ENCODE assay signal across 8 mouse cellular contexts in the genomic region with DNA sequence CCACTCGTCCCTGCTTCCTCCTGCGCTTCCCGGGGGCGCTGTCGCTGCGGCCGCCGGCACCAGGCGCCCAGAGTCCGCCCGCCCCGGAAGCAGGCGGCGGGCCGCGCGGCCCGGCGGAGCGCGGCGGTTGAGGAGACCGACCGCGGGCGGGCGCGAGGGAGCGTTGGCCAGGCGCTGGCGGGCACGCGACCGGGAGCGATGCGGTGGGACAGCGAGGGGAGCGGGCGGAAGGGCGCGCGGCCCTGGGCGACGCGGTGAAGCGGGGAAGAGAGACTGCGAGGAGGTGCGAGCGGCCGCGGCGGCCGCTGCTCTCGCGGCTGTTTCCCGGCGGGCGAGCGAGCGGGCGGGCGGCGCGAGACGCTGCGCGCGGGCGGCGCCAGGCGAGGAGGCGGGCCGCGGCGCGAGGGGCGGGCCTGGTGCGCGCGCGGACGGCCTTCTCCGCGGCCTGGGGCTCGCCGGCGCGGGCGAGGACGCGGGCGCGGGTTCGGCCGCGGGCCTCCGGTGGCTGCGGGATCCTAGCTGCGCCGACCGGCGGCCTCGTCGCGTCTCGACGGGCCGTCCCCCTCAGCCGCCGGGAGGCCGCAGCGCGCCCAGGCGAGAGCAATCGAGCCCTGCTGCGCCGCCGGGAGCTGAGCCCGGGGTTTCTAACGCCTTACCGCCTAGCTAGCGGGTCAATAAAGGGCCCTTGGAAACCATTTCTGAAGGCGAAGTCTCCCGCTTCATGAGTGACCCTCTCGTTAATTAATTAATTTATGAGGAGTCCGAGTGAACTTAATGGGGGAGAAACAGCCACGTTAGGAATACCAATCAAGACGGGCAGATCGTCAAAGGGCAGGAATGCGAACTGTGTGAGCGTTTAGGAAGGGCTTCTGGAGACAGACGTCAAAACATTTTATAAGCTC. TPM values are rescaled to one million over a fixed set of nuclear protein-coding genes. Genes with fewer than 3 reads are reported as not detected.
A peak's percentile ranks its signal among the peaks of the same experiment; 100 is the strongest.
DNase-seq lines count a peak whose midpoint lies in the region; ATAC-seq lines count a peak whose summit lies in the region.

A gene (minus strand): TSS at position 326 of the 902 bp plus-strand sequence.

- H3K9me3 ChIP-seq in forebrain, embryonic 11.5 days (ENCODE audit: control insufficient read depth, low read length): no peaks in the 10 kb centered on the region
- no peaks in the 10 kb centered on the region for H3K9me3 ChIP-seq in heart, embryonic 15.5 days (replicated peaks)
- no peaks in the 10 kb centered on the region for H3K9me3 ChIP-seq in liver, embryonic 12.5 days (replicated peaks)
- no peaks in the 10 kb centered on the region for H3K9me3 ChIP-seq in stomach, embryonic 14.5 days (ENCODE audit: control insufficient read depth, low read depth, low read length)

- peak; percentile 75 for ATAC-seq in CD4-positive, CD25-positive, alpha-beta regulatory T cell, adult 4 months
- peak; percentile 88 for ATAC-seq in forebrain, embryonic 11.5 days (replicated peaks; ENCODE audit: low FRiP score)
- ATAC-seq in heart, embryonic 15.5 days (replicated peaks; ENCODE audit: insufficient number of reproducible peaks, insufficient read depth, low FRiP score, low read depth): peak; percentile 93
- peak; percentile 90 for ATAC-seq in liver, embryonic 12.5 days
- peak; percentile 90 for ATAC-seq in stomach, embryonic 14.5 days (ENCODE audit: insufficient number of reproducible peaks, insufficient read depth, low FRiP score, low read depth)

- H3K4me3 ChIP-seq in forebrain, embryonic 11.5 days (ENCODE audit: low read depth, low read length): peak within 1 kb of the TSS; percentile 98
- H3K4me3 ChIP-seq in heart, embryonic 15.5 days: peak within 1 kb of the TSS; percentile 99
- peak within 1 kb of the TSS; percentile 96 for H3K4me3 ChIP-seq in liver, embryonic 12.5 days
- H3K4me3 ChIP-seq in stomach, embryonic 14.5 days (ENCODE audit: low read depth, low read length): peak within 1 kb of the TSS; percentile 86

- H3K9ac ChIP-seq in forebrain, embryonic 11.5 days (ENCODE audit: low read length): peak within 1 kb of the TSS; percentile 98
- peak within 1 kb of the TSS; percentile 97 for H3K9ac ChIP-seq in heart, embryonic 15.5 days
- peak within 1 kb of the TSS; percentile 99 for H3K9ac ChIP-seq in liver, embryonic 12.5 days
- H3K9ac ChIP-seq in stomach, embryonic 14.5 days (replicated peaks; ENCODE audit: low read depth, low read length): peak within 1 kb of the TSS; percentile 98

- no peaks in the 10 kb centered on the region for H3K36me3 ChIP-seq in forebrain, embryonic 11.5 days (ENCODE audit: control insufficient read depth, insufficient read depth, low read length)
- H3K36me3 ChIP-seq in heart, embryonic 15.5 days: no peaks in the 10 kb centered on the region
- no peaks in the 10 kb centered on the region for H3K36me3 ChIP-seq in liver, embryonic 12.5 days
- H3K36me3 ChIP-seq in stomach, embryonic 14.5 days (ENCODE audit: control insufficient read depth, insufficient read depth, low read length): no peaks in the 10 kb centered on the region

- no peaks in the 10 kb centered on the region for H3K27me3 ChIP-seq in forebrain, embryonic 11.5 days (ENCODE audit: control insufficient read depth, insufficient read depth, low read length)
- H3K27me3 ChIP-seq in heart, embryonic 15.5 days: no peaks in the 10 kb centered on the region
- H3K27me3 ChIP-seq in liver, embryonic 12.5 days (replicated peaks): no peaks in the 10 kb centered on the region
- H3K27me3 ChIP-seq in stomach, embryonic 14.5 days (ENCODE audit: control insufficient read depth, insufficient read depth, low read length): no peaks in the 10 kb centered on the region

- DNase-seq in c-Kit-negative CD71-positive TER-119-positive erythroid progenitor cells, embryonic 14.5 days (ENCODE audit: low read depth, low spot score): peak; percentile 61
- DNase-seq in forebrain, embryonic 11.5 days (ENCODE audit: low spot score): peak; percentile 86
- peak; percentile 90 for DNase-seq in kidney, postnatal 14 days
- DNase-seq in natural killer cell, adult 2 months (ENCODE audit: low spot score in 2 of 2): peak; percentile 47 to 60

- H3K4me1 ChIP-seq in forebrain, embryonic 11.5 days (replicated peaks; ENCODE audit: control insufficient read depth, insufficient read depth, low read length): peaks cover 7% of the 10 kb centered on the region; the same call in 1 of the 2 replicates
- peaks cover 17% of the 10 kb centered on the region for H3K4me1 ChIP-seq in heart, embryonic 15.5 days (replicated peaks)
- peaks cover 65% of the 10 kb centered on the region for H3K4me1 ChIP-seq in liver, embryonic 12.5 days
- H3K4me1 ChIP-seq in stomach, embryonic 14.5 days (ENCODE audit: control insufficient read depth, insufficient read depth, low read length): peaks cover 10% of the 10 kb centered on the region; the same call in 1 of the 2 replicates

- H3K27ac ChIP-seq in forebrain, embryonic 11.5 days (ENCODE audit: low read depth, low read length): peak within 1 kb of the TSS; percentile 99
- peak within 1 kb of the TSS; percentile 99 for H3K27ac ChIP-seq in heart, embryonic 15.5 days
- peak within 1 kb of the TSS; percentile 98 for H3K27ac ChIP-seq in liver, embryonic 12.5 days
- H3K27ac ChIP-seq in stomach, embryonic 14.5 days (ENCODE audit: low read length): peak within 1 kb of the TSS; percentile 97

- WGBS in forebrain, embryonic 11.5 days: under 1% methylated on average over 89 of the region's 132 CpGs
- under 1% methylated on average over 99 of the region's 132 CpGs for WGBS in heart, embryonic 15.5 days
- WGBS in liver, embryonic 12.5 days (ENCODE audit: insufficient replicate concordance): under 1% methylated on average over 101 of the region's 132 CpGs
- under 1% methylated on average over 93 of the region's 132 CpGs for WGBS in stomach, embryonic 14.5 days

- H3K4me2 ChIP-seq in forebrain, embryonic 11.5 days (ENCODE audit: low read depth, low read length, severe bottlenecking): peak within 1 kb of the TSS; percentile 48
- peak within 1 kb of the TSS; percentile 74 for H3K4me2 ChIP-seq in heart, embryonic 15.5 days
- peak within 1 kb of the TSS; percentile 93 for H3K4me2 ChIP-seq in liver, embryonic 12.5 days
- H3K4me2 ChIP-seq in stomach, embryonic 14.5 days (replicated peaks; ENCODE audit: low read depth, low read length): peak within 1 kb of the TSS; percentile 85

RNA-seq across cellular contexts. Expression of the gene that starts here (rescaled TPM):
- 10 to 100 TPM; 28.3 to 45.2 TPM for polyA plus RNA-seq in CD4-positive, CD25-positive, alpha-beta regulatory T cell, adult 4 months (2017; shearing (Covaris generic))
- 12.5 and 15.3 TPM in 2 replicates for polyA plus RNA-seq in forebrain, embryonic 11.5 days (2014; fragmentation: Nextera tagmentation; extraction: Ambion mirVana)
- polyA plus RNA-seq in heart, embryonic 15.5 days (2015; fragmentation: Nextera tagmentation; extraction: Ambion mirVana): 6.5 and 7.7 TPM in 2 replicates
- polyA plus RNA-seq in liver, embryonic 12.5 days (2016; fragmentation: Nextera tagmentation; extraction: Ambion mirVana): 3.3 and 4.5 TPM in 2 replicates
- 15.5 and 16.8 TPM in 2 replicates for polyA plus RNA-seq in stomach, embryonic 14.5 days (2014; fragmentation: Nextera tagmentation; extraction: Ambion mirVana)

Comparison
In these comparisons a context has a peak if more than half of its experiments do, and no peak if none do; other contexts are left out.
1. Peak in every context shown above with its lines: DNase-seq, ATAC-seq, H3K4me3 ChIP-seq and H3K27ac ChIP-seq.